26 mouse cellular contexts compared by ENCODE assay signal in genomic region chr2:44561789-44562188, GRCm38 (mm10).
"Had no signal": no experiment of that assay in that cellular context is flagged by ENCODE, and none has a peak within 500 bp of the region (broad histone marks: within the 10 kb centered on the region; RNA-seq: fewer than 3 reads in every experiment).

No protein-coding gene starts in this region.

- H3K4me3 ChIP-seq: embryonic facial prominence, embryonic 10.5 days; embryonic facial prominence, embryonic 12.5 days; embryonic facial prominence, embryonic 13.5 days; embryonic facial prominence, embryonic 15.5 days; erythroblast, embryonic 14.5 days; forebrain, embryonic 10.5 days; forebrain, embryonic 12.5 days; forebrain, embryonic 13.5 days; forebrain, embryonic 15.5 days; gastrocnemius, adult 2 months had no signal

- H3K27ac ChIP-seq: embryonic facial prominence, embryonic 10.5 days; embryonic facial prominence, embryonic 12.5 days; embryonic facial prominence, embryonic 13.5 days; embryonic facial prominence, embryonic 15.5 days; forebrain, embryonic 10.5 days; forebrain, embryonic 12.5 days; forebrain, embryonic 13.5 days; forebrain, embryonic 15.5 days; gastrocnemius, adult 2 months had no signal

- H3K9ac ChIP-seq: embryonic facial prominence, embryonic 12.5 days; embryonic facial prominence, embryonic 13.5 days; embryonic facial prominence, embryonic 15.5 days; forebrain, embryonic 12.5 days; forebrain, embryonic 13.5 days; forebrain, embryonic 15.5 days; forebrain, postnatal 0 days had no signal

- DNase-seq: cerebellum, adult 18-20 months; cerebellum, adult 2 months; cerebellum, adult 8-10 months; cerebellum, adult 9-10 months; cerebellum, adult 9-11 months; cerebellum, postnatal 10 days; cerebellum, postnatal 14 days; cerebellum, postnatal 25 days; cerebellum, postnatal 36 days; embryo, embryonic 11 days; forebrain, postnatal 0 days; gastrocnemius, adult 2 months; gastrocnemius, postnatal 10 days; gastrocnemius, postnatal 14 days; gastrocnemius, postnatal 25 days; gastrocnemius, postnatal 36 days; heart, adult 18-20 months had no signal

- H3K27me3 ChIP-seq: embryonic facial prominence, embryonic 13.5 days; embryonic facial prominence, embryonic 15.5 days; forebrain, embryonic 15.5 days had no signal

- H3K36me3 ChIP-seq: embryonic facial prominence, embryonic 10.5 days; embryonic facial prominence, embryonic 12.5 days; embryonic facial prominence, embryonic 13.5 days; embryonic facial prominence, embryonic 15.5 days; forebrain, embryonic 10.5 days; forebrain, embryonic 12.5 days; forebrain, embryonic 15.5 days had no signal
